Mouse (Mus musculus) adrenal gland, adult 18-20 months (tissue): Measurements from ENCODE around the gene Kl. TPM values are rescaled to one million over a fixed set of nuclear protein-coding genes. Genes with fewer than 3 reads are reported as not detected.

Experiments
- DNase-seq, 2 experiments: peaks; one replicate each; pipeline ENCODE4 v3.0.0; 2021 to 2022; ENCODE audit warnings: low spot score in 2 of 2
- long read RNA-seq, 2 experiments: library from polyadenylated mRNA; stranded (forward); transcript quantifications; one replicate each; pipeline ENCODE4 v2.0.0; 2021
- total RNA-seq, 2 experiments: library from RNA; stranded (reverse); gene quantifications; 1 replicate in 1 of 2; 2 replicates in 1 of 2; pipeline ENCODE4 v1.2.3; 2021

Gene Kl
- under 1 TPM; 0.06 to 0.23 TPM for total RNA-seq
- long read RNA-seq, experiment 1 = 0 reads
- long read RNA-seq, experiment 2, partial matches to known transcripts = 0 of 1 reads
- long read RNA-seq, experiment 2, other reads (novel, unspliced or antisense) = 1 of 1 reads

- DNase-seq = no peak
These were observed at the start of gene Kl for GRCm38 (mm10) chr5:150952328-150952668. Gene Kl, plus strand, starts transcription at chr5:150952607.

DNA sequence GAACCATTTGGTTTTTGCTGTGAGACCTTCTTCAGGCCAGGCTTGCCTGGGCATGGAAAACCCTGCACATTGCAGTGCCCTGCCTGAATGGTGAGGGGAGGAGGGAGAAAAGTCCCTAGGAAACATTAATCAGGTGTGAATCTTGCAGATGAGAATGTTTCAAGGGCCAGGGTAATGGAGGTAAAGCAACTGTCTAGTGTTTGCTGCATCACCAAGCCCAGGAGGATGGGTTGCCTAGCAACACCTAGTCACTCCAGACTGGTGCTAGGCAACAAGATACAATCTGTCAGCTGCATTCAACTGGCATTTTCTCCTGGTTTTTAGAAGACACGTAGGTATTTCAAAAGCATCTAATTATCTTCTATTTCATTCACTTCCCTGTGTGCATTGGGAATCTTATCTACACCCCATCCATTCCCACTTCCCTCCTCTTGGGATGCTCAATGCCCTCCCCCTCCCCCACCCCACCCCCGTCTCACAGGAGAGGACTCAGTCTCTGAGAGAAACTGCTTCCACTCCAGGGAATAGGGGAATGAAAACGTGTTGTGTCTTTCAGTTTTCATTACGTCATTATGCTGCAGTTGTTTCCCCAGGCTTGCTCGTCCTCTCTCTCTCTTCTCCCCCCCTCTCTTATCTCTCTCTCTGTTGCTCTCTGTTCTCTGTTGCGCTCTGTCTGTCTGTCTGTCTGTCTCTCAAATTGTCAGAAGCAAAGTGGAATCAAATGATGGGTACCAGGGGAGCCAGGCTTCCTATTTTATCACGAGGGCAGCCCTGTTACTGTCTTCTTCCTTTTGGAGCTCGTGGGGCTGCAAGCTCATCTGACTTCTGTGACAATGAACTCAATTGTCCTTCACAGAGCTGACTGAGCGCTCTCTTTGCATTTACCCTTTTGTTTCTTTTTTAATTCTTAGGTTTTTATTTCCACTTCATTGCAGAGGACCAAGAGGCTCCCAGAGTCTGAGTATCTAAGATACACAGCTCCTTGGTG lies 46.1 kb upstream of the Kl start:
- DNase-seq = no peak

DNA sequence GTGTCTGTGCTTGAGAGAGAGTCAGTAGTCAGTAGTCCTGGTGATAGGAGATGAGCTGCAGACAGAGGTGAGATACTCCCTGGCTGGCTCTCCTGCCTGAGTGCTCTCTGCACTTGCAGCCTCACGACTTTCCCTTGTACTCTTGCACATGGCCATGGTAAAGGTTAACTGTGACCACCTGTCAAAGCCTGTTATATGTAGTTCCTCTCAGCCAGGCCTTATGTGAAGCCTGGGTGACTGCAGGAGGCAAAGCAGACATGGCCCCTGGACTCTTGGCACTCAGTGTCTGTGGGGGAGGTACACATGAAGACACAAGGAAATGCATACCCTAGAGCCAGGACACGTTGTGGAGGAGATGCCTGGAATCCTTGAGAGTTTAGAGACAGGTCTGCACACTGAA lies 40.3 kb upstream of the Kl start:
- no peak for DNase-seq

- no peak for DNase-seq
These were observed 39.8 kb upstream of the Kl start for GRCm38 (mm10) chr5:150912656-150913055.

DNA sequence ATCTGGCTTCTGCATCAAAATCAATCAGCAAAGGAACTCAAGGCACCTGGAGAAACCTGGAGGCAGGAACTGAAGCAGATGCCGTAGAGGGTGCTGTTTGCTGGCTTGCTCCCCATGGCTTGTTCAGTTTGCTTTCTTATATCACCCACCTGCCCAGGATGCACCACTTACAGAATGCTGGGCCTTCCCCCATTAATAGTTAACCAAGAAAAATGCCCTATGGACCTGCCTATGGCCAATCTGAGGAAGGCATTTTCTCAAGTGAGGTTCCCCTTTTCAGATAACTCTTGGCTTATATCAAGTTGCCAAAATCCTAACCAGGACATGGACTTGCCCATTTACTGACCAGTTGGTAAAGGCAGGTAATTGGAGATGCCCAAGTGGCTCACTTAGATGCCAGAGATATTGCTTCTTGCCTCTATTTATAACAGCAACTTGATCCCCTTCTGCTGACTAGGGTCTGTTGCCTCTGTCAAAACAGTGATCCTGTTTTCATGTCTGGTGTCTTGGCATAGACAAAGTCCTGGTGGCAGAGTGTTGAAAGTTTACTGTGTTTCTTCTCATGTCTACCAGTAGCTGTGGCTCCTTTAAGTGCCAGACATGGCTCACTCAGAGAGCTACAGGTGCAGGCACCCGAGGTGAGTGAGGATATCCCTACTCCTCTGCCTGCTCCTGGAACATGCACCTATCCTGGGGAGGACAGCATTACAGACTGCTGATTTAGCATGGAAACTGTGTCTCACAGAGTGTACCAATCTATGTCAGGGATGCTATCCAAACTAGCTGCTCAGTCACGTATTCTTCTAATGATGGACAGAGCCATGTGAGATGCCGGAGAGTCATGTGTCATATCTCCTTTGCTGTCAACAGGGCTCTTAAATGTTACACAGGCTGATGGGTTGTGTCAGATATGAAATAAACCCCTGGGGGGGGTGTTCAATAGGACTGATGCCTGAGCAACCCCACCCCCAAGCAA lies 37.0 kb upstream of the Kl start:
- DNase-seq = no peak

DNA sequence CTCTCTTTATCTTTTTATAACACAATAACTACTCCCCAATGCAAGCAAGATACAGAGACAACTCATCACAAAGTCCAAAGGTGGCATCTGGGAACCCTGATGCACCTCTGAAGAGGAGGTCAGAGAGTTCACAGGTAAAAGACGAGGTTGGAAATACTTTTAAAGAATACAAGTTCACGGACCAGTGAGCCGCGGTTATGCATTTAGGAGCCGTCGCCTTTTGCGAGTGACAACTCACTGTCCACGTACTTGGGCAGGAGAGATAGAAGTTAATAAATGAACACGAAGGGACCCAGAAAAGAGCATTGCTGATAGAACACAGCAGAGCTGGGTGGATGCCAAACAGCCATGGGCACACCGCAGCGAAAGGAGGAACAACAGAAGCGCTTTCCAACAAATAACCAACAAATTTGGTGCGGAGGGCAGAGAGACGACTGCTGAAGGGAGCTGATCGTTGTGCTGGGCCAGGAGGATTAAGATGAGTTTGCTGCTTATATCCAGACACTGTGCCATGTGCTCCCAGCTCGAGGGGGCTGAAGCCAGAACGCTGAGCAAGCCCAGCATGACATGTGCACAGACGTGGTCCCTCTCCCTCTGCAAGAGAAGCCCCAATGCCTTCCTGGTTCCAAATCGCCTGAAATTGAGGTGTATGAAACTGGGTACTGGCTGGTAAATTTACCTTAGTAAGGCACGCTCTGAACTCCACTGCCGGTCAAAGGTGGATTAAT lies 35.1 kb upstream of the Kl start:
- DNase-seq = no peak

DNA sequence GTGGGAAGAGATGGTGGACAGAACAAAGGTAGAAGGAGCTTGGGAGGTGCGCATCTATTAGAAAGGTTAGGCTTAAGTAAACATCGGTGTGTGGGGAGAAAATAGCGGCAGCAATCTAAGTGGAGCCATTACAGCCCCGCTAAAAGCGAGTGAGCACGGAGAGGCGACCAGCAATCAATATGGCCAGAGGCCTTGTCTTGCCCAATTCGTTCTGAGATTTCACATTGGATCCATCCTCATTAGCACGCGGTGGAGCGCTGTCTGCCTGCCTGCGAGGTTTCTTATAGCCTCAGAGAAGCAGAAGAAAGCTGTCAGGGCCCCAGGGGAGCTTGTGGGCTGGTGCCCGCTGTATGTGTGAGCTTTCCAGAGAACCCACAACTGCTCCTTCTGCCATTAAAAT lies 33.8 kb upstream of the Kl start:
- DNase-seq = no peak

- no peak for DNase-seq
These were observed 33.1 kb upstream of the Kl start for GRCm38 (mm10) chr5:150919269-150919668.

- DNase-seq = no peak
These were observed 32.4 kb upstream of the Kl start for GRCm38 (mm10) chr5:150919961-150920360.

DNA sequence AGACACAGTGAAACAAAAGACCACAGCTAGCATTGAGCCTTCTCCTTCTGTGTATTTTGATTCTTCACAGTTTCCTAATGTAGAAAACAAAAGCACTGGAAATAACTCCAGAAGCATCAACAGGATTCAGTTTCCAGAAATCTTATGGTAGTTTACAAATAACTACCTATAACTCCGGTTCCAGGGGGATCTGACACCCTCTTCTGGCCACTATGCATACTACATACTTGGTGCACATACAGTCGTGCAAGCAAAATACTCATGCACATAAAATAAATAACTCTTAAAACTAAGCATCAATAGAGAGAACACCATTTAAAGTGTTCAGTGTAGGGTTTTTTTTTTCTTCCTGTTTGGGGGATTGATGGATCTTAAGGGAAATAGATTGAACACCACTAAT lies 23.0 kb upstream of the Kl start:
- DNase-seq = no peak

GRCm38 (mm10) chr5:150932596-150932995 lies 19.8 kb upstream of the Kl start:
- no peak for DNase-seq

- DNase-seq = no peak
These were observed 16.2 kb upstream of the Kl start for GRCm38 (mm10) chr5:150936213-150936612.

- no peak for DNase-seq
These were observed 15.6 kb upstream of the Kl start for GRCm38 (mm10) chr5:150936807-150937206.

DNA sequence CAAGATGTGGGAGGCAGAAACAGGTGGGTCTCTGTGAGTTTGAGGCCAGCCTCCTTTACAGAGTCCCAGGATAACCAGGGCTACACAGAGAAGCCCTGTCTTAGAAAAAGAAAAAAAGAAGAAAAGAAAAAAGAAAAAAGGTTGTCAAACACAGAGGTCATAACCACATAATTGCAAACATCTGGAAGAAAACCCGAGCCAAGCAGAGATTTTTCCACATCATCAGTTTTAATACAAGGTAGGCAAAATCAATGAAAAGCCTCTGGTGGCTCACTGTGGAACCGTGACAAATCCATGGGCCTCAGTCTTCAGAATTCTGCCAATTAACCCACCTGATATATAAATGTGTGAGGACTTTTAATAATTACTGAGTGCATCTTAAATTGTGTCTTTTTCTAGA lies 14.9 kb upstream of the Kl start:
- no peak for DNase-seq

DNA sequence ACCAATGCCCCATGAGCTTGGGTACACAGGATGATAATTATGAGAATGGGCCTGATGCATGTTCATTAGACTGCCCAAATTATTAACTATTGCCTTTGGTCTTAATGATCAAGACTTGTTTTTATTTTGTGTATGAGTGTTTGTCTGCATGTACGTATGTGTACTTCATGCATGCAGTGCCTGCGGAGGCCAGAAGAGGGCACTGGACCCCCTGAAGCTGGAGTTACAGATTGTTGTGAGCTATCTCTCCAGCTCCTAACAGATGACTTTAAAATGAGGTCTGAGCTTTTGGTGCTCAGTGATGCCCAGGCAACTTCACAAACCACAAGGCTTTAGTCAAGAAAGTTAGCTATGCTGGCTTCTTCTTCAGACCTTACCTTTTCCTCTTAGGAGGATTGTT lies 6.8 kb upstream of the Kl start:
- no peak for DNase-seq

DNA sequence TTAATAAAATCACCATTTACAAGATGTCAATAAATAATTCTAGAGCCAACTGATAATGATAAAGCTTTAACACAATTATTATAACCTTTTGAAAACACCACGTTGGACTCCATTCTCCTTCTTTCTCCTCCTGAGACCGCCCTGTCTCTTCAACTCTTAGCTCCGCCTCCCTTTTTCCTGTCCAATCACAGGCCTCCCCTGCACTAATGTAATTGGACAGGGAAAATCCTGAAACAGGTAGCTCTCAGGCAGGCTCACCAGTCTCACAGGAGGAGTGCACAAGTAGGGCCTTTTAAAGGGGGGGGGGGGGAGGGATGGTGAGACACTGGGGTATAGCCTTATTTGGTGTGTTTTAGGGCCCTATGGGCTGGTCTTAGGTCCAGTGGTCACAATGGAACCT lies 3.3 kb upstream of the Kl start:
- no peak for DNase-seq

DNA sequence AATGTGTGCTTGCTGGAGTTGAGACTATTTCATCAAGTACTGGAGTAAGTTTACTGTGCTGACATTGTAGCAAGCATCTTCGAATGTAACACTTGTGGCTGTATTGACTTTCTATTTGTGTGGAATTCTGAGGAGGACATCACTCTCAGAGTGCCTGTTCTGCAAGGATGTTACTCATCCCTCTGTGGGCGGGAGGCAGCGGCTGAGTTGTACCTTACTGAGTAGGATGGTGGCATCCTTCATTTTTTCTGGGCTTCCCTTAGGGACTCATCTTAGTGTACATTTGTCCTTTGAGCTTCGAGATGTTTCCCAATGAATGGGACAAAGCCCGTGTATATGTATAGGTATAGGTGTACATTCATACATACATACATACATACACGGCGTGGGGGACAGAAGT lies 1.1 kb upstream of the Kl start:
- no peak for DNase-seq

GRCm38 (mm10) chr5:150952669-150953521 lies 488 bp downstream of the Kl start:
- DNase-seq = no peak

GRCm38 (mm10) chr5:150954791-150955190 lies 2.4 kb downstream of the Kl start:
- no peak for DNase-seq

- DNase-seq = no peak
These were observed 7.5 kb downstream of the Kl start for GRCm38 (mm10) chr5:150959861-150960260.
